ENCODE assay signal across 8 mouse cellular contexts in genomic region chr14:58071830-58072770, GRCm38 (mm10). TPM values are rescaled to one million over a fixed set of nuclear protein-coding genes. Genes with fewer than 3 reads are reported as not detected.
DNase-seq lines count a peak whose midpoint lies in the region; ATAC-seq and TF ChIP-seq lines count a peak whose summit lies in the region.

No protein-coding gene starts in this region.

- H3K27ac ChIP-seq in forebrain, postnatal 0 days (ENCODE audit: low read depth, low read length), result no peak overlapping the region; the same call in 1 of the 2 replicates
- no peak overlapping the region for H3K27ac ChIP-seq in lung, embryonic 14.5 days (ENCODE audit: low read depth)
- peak overlapping the region; percentile 72 for H3K27ac ChIP-seq in olfactory bulb, adult 2 months (ENCODE audit: insufficient read depth, low read depth, low read length)

- peak; percentile 79 for ATAC-seq in forebrain, postnatal 0 days
- peak; percentile 30 for ATAC-seq in hematopoietic stem cell, adult 5-6 weeks (replicated peaks in 1 of 2; ENCODE audit: insufficient read depth in 1 of 2, low FRiP score in 2 of 2, low TSS enrichment in 1 of 2, low read depth in 1 of 2, poor library complexity in 2 of 2, severe bottlenecking in 2 of 2)
- ATAC-seq in lung, embryonic 14.5 days (ENCODE audit: insufficient read depth), result peak; percentile 77

- peak overlapping the region; percentile 96 for H3K4me2 ChIP-seq in forebrain, postnatal 0 days (ENCODE audit: low read depth)
- H3K4me2 ChIP-seq in lung, embryonic 14.5 days, result peak overlapping the region; percentile 93

- peaks cover 11% of the 10 kb centered on the region for H3K4me1 ChIP-seq in forebrain, postnatal 0 days (ENCODE audit: insufficient read depth)
- 0 out of 2 replicates have a peak, but pooled peaks cover 6% of the 10 kb centered on the region for H3K4me1 ChIP-seq in lung, embryonic 14.5 days (ENCODE audit: insufficient read depth)
- H3K4me1 ChIP-seq in olfactory bulb, adult 2 months (ENCODE audit: control insufficient read depth, insufficient read depth, low read length), result peaks cover 16% of the 10 kb centered on the region

- peaks cover 36% of the 10 kb centered on the region for H3K27me3 ChIP-seq in forebrain, postnatal 0 days (ENCODE audit: insufficient read depth, low read length)
- H3K27me3 ChIP-seq in lung, embryonic 14.5 days (ENCODE audit: insufficient read depth, low read length), result peaks cover 88% of the 10 kb centered on the region

- peak; percentile 49 for DNase-seq in ES-CJ7 (ENCODE audit: low read depth, low spot score)
- DNase-seq in cerebellum, adult 11-12 months, result peak; percentile 90
- DNase-seq in forebrain, postnatal 0 days, result peak; percentile 79
- peak; percentile 22 to 55 for DNase-seq in layer of hippocampus, adult 8-10 months (ENCODE audit: low spot score in 2 of 2)
- DNase-seq in lung, embryonic 14.5 days, result peak; percentile 87
- DNase-seq in thymus, postnatal 14 days, result peak; percentile 71

- H3K9ac ChIP-seq in forebrain, postnatal 0 days, result peak overlapping the region; percentile 48
- peak overlapping the region; percentile 55; the same call in 1 of the 2 replicates for H3K9ac ChIP-seq in lung, embryonic 14.5 days

- no peak for TF ChIP-seq CTCF in forebrain, postnatal 0 days (IDR thresholded peaks at IDR 0.05; ENCODE audit: low read depth)
- no peak for TF ChIP-seq CTCF in lung, embryonic 14.5 days (IDR thresholded peaks at IDR 0.05; ENCODE audit: low read depth)
- TF ChIP-seq CTCF in olfactory bulb, adult 2 months (IDR thresholded peaks at IDR 0.05; ENCODE audit: insufficient read depth, low read depth, low read length), result no peak

- H3K36me3 ChIP-seq in forebrain, postnatal 0 days (ENCODE audit: insufficient read depth), result no peaks in the 10 kb centered on the region
- no peaks in the 10 kb centered on the region for H3K36me3 ChIP-seq in lung, embryonic 14.5 days (ENCODE audit: insufficient read depth)

- under 1% methylated on average over 85 of the region's 85 CpGs for WGBS in forebrain, postnatal 0 days
- under 1% methylated on average over 85 of the region's 85 CpGs for WGBS in lung, embryonic 14.5 days
- WGBS in olfactory bulb, adult 2 months, result under 1% methylated on average over 85 of the region's 85 CpGs

- peak overlapping the region; percentile 63 for H3K4me3 ChIP-seq in forebrain, postnatal 0 days (ENCODE audit: low read depth, low read length)
- H3K4me3 ChIP-seq in lung, embryonic 14.5 days (ENCODE audit: low read depth, low read length), result peak overlapping the region; percentile 53
- peak overlapping the region; percentile 72 for H3K4me3 ChIP-seq in olfactory bulb, adult 2 months (ENCODE audit: insufficient read depth, low read depth, low read length)

- TF ChIP-seq POLR2A in olfactory bulb, adult 2 months (IDR thresholded peaks at IDR 0.05; ENCODE audit: insufficient read depth, low read depth, low read length), result peak; percentile 93

- no peaks in the 10 kb centered on the region for H3K9me3 ChIP-seq in forebrain, postnatal 0 days (ENCODE audit: low read length)
- H3K9me3 ChIP-seq in lung, embryonic 14.5 days (ENCODE audit: low read depth, low read length), result no peaks in the 10 kb centered on the region

RNA-seq across cellular contexts. Expression of gene Fgf9, which starts 1.8 kb away (rescaled TPM):
- total RNA-seq in forebrain, postnatal 0 days (2014; rRNA removed), result 6.9 and 14.8 TPM in 2 replicates
- 9.6 and 16.4 TPM in 2 replicates for polyA plus RNA-seq in forebrain, postnatal 0 days (2015; fragmentation: Nextera tagmentation; extraction: Ambion mirVana)
- not detected in 2 replicates for total RNA-seq in hematopoietic stem cell, adult 5-6 weeks (2017)
- 10 to 100 TPM; 14.8 to 17.0 (median 16.2) TPM for total RNA-seq in layer of hippocampus, adult 8-10 months (2022)
- 7.8 and 9.1 TPM in 2 replicates for polyA plus RNA-seq in lung, embryonic 14.5 days (2014; fragmentation: Nextera tagmentation; extraction: Ambion mirVana)
- polyA plus RNA-seq in olfactory bulb, adult 2 months (2012; ENCODE audit: insufficient read depth, insufficient read length, low replicate concordance, missing spikeins), result not detected in 2 replicates

Comparison
In these comparisons a context has a peak if more than half of its experiments do, and no peak if none do; other contexts are left out.
1. DNase-seq: peak in every context shown above with its lines; median percentile 90 in cerebellum, adult 11-12 months; 87 in lung, embryonic 14.5 days; 79 in forebrain, postnatal 0 days; 71 in thymus, postnatal 14 days; 49 in ES-CJ7; 38 in layer of hippocampus, adult 8-10 months.